Mouse (Mus musculus): ENCODE measurements at regions not wholly inside any gene's neighbourhood (a gene's known extent, or its start where the extent isn't known, plus 50 kb on each side); places are given as distances from the start of the nearest gene placed in this dataset.

DNA sequence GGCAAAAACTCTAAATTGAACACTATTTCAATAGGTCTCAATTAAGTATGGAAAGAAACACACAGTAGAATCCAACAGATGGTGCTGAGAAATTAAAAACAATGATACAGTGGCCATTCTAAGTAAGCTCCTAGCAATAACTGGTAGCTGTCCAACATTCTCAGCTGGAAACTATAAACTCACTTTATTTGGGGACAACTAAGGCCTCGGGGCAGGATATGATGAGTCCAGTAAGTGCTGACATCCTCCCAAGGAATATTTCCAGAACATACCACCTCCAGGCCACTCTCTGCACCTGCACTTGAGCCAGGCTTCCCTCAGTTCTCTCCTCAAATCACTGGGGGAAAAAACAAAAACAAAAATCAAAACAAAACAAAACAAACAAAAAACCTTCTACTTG, 53.7 kb upstream of the Ank start:
- TF ChIP-seq CTCF (IDR thresholded peaks at IDR 0.05; ENCODE audit: low read depth, low read length) (no peak), TAL1 (conservative IDR thresholded peaks at IDR 0.05; ENCODE audit: low read depth, low read length) (no peak), GATA1 (IDR thresholded peaks at IDR 0.05; ENCODE audit: borderline replicate concordance, low read length) (no peak)

Data from G1E (cell line).